Mouse (Mus musculus) urinary bladder, postnatal 10 days (tissue): ENCODE results near the gene Mlip.
"Not testable (repeated sequence)": the region's sequence is repeated elsewhere in the genome, so short reads cannot be mapped to it uniquely, and the experiment has no call there.

Source experiments
- DNase-seq: peaks from one replicate; pipeline ENCODE4 v3.0.0; 2022; ENCODE audit warnings: low spot score

Gene Mlip

DNA sequence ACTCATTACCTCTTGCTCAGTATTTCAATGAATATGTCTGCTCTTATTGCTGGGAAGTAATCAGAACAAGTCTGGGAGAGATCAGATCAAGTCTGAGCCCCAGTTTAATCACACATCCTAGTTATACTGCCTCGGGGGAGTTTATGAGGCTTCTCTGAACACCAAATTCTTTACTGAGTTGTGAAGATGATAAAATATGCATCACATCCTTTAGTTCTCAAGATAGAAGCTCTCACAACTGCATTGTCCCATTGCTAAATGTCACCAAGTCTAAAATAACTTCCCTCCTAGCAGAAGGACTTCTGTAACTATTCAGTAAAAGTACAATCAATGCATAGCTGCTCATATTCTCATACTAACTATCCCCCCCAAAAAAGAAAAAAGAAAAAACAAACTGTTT lies 154.5 kb downstream of the Mlip start:
- no peak for DNase-seq

DNA sequence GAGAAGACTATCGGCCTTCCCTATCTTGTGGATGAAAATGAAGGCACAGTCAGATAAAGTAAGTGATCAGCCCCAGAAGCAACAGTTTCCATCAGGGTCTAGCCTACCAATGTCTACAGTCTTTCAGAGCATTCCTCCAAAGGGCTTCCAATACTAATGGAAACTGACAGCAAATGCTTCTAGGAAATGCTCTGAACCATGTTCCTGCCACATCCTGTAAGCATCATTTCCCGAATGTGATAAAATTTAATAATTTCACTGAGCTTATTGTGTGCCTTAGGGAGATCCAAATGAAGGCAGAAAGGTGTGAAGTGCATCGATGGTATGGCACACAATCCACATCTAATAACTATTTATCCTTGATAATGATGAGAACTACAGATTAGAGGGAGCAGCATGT lies 173.3 kb downstream of the Mlip start:
- DNase-seq, result no peak

DNA sequence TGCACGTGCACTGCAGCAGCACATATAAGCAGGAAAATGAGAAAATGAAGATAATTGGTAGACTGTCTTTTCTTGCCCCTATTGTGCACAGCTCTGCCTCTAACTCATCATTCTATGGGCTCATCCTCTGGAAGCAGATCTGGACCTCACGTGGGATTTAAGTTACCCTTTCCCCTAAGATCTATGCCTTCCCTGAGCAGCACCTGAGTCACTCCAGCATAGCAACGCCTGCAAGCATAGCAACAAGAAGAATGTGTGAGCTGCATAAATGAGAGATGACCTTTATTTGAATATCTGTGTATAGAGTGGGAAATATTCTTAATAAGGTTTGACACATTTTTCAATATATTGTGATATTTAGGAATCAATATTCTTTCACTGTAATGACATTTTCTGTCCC lies 176.9 kb downstream of the Mlip start:
- DNase-seq, result no peak

DNA sequence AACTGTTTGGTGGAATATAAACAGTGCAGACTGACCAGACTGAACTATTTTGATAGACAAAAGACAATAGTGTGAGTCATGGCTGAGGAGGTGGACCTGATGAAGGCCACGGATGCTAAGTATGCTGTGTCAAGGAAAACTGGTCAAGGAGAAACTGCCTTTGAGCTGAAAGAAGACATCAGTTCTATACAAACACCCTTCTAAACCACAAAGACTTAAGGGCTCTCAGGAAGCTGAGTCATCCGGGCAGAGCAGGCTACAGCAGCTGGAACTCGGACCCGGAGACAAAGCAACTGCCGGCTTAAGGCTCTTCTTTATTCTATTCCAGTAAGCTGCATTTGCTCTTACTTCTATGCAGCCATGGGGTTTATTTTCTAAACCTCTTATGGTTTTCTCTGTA lies 180.7 kb downstream of the Mlip start:
- no peak for DNase-seq

DNA sequence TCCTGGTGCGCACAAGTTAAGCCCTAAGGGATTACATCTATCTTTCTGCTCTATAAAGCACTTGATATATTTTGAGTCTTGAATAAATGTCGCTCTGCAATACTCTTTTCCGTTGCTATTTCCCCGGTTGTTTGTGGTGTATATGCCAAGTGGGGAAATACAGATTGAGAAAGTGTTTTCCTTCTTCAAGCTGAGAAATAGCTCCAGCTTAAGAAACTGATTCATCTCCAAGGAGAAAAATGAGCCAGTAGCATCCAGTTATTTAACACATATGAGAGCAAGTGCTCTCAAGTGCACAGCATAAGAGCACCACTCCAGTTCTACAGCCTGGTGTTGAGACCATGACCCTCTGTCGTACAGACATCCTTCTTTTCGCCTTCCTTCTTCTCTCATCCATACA lies 186.9 kb downstream of the Mlip start:
- DNase-seq, result no peak

DNA sequence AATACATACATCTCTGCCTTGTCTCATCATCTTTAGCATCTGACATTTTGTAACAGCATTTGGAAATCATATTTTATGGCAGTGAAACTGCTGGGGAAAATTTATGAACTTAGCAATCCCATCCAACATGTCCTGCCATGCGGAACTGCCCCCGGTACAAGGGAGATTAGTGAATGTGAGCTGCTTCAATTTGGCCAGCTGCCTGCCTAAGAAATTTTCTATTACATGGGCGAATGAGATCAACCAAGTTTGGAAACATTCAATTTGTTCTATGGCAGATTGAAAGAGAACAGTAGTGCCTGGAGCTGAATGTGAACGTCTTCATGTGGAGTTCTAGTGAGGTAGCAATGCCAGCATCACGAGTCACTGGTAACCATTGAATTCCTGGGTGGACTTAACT lies 191.0 kb downstream of the Mlip start:
- DNase-seq, result no peak

DNA sequence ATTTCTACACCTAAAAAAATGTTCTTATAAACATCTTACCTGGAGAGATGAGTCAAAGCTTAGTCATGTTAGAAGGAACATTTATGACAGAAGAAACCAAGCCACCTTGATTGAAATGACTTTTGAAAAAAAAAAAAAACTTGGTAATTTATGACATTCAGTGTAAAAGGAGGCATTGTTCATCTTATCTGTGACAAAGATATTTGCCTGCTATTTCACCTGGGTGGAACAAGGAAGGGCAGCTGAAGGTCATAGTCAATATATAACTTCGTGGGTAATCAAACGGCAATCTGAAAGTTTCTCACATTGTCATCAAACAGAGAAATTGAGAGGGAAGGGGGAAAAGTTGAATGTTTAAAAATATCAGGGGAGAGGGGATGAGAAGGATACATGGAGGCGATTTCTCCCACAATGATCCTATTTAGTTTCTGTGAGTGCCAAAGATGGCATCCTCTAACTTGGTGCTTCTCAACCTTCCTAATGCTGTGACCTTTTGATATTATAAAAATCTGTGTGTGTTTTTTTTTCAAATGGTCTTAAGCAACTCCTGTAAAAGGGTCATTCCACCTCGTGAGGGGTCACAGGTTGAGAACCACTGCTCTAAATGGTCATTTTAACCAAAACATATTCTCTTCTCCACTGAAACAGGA lies 192.4 kb downstream of the Mlip start:
- no peak for DNase-seq

DNA sequence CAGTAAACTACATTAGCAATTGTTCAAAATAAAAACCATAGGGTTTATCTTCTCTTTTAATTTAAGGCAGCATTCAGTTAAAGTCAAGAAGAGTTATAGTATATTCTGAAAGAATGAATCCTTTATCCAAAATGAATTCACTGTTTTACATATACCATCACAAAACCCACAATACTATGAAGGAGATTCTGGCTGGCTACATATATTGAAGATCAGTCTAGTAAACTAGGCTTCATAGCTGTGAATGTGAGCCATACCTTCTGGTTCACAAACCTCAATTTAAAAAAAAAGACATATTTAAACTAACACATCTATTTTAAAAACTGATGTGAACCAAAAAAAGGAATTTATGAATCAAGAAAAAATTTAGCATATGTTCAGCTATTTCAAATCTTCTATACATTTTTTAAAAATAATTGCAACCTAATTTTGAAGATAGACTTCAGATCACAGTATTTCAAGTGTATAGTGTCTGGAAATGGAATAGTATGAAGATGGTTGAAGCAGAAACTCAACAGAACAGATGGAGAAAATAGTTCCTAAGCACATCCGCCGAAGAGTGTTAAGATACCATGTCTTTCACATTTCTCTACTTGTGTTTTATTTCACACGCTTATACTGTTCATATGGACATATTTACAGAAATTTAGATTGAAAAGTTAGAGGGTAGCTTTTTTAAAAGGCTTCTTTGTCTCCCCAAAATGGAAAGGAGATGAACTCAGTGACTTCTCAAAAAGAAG lies 204.1 kb downstream of the Mlip start:
- DNase-seq, result no peak

DNA sequence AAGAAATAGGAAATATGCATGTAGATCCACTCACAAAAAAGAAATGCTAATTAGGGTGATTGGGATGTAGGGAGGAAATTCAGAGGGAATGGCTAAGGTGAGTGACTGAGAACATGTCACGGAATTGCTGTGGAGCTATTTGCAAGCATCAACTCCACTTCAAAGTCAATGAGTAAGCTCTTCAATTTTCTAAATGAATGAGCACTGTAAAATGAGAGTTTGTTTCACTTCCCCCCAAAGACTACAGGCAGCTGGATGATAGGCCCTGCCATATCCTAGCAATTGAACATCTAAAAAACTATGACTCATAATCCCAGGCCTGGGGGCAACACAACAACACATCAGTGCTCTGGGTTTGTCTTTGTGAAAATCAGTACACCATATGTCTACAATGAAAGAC lies 233.0 kb downstream of the Mlip start:
- DNase-seq, result no peak

DNA sequence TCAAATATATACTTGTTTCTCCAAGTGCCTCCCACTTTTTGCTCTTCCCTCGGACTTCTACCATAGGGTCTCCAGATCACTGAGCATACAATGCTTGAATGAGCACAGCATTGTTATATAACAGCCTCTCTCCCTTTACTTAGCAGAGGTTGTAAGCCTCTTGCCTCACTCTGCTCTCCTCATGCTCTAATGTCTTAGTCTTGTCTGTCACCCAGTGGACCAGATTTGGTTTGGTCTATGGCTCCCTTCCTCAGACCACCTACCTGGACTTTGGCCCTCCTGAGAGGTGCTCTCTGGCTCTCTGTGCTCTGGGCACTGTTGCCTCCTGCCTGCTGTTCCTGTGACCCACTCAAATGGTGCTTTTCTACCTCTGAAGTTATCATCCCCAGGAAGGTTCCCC lies 255.9 kb downstream of the Mlip start:
- no peak for DNase-seq

DNA sequence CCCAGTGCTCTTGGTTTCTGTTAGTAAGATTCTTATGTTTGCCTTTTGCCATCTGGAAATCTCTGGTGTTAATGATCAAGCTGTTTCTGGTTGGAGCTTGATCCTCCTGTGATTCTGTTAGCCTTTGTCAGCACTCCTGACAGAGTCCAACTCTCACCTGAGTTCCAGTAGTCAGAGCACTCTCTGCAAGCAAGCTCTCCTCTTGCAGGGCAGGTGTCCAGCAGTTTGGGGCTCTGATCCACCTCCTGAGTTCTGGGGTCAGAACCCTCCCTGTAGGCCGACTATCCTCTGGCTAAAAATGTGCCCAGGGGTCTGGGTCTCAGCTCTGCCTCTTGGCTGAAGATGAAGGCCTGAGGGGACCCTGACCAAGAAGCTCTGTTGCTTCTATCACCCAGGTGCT lies 269.5 kb downstream of the Mlip start:
- DNase-seq, result not testable (repeated sequence)

DNA sequence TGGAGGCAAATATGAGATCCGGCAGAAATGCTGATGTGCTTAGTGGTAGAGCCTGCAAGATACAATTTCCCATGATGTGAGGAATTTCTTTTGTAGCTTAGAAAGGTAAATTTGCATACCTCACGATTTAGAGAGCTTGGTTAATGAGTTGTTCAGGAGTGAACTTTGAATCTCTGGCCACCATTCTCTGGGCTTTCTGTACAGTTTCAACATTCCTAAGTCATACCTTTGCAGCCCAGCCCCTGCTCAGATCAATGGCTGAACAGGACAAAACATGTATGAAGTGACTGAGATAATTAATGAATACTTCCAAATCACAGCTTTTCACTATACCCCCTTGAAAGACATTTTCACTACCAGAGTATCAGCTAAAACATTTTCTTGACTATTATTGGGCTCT lies 281.1 kb downstream of the Mlip start:
- no peak for DNase-seq

DNA sequence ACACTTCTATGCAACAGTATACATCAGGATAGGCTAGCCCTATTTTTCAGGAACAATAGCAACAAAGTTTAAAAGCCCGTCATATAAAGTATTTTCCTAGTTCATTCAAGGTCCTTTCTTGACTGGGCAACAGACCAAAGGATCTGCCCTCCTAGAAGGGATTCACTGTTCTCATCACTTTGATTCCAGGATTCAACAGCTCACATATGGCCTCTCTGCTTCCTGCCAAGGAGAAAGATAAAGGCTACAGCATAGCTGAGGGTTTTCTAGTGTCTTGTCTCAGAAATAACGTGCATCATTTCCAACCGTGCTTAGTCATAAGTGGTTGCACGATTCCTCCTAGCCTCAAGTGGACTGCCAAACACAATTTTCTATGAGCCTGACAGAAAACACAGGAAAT lies 296.2 kb downstream of the Mlip start:
- no peak for DNase-seq

DNA sequence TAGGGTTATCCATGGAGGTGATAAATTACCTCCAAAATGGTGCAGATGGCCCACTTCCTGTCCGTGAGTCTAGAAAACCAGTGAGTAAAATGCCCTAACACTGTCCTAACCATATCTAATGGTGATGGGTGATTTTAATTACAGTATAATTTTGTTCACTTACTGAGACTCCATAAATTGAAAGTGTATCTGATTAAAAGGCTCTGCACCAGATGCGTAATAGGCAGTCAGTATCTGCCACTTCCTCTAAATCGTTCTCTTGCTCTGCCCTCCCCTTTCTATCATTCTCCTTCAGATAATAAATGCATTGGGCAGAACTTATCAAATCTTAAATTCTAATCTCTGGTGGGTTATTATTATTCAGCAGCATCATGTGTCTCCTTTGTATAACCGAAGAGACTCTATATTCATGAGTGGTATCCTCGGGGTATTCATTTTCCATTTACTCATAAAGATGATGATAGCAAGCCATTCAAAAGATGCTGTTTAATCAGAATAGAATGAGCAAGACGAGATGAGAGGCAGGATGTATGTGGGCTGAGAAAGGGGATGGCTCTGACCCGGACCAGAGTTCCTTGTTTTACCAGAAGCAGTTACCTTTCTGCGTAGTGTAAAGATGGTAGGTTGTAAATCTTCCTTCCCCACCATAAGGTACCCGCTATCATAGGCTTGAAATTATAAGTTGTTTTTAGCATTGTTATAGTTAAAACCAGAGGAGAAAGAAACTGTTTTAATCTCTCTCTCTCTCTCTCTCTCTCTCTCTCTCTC lies 298.2 kb downstream of the Mlip start:
- no peak for DNase-seq
